Mouse (Mus musculus) brain, adult 2 months (tissue): Measurements from ENCODE around the gene Robo4.

Experiments used
- DNase-seq: peaks from one replicate; pipeline ENCODE4 v3.0.0; 2011; ENCODE audit warnings: low read depth, low spot score

Gene Robo4

DNA sequence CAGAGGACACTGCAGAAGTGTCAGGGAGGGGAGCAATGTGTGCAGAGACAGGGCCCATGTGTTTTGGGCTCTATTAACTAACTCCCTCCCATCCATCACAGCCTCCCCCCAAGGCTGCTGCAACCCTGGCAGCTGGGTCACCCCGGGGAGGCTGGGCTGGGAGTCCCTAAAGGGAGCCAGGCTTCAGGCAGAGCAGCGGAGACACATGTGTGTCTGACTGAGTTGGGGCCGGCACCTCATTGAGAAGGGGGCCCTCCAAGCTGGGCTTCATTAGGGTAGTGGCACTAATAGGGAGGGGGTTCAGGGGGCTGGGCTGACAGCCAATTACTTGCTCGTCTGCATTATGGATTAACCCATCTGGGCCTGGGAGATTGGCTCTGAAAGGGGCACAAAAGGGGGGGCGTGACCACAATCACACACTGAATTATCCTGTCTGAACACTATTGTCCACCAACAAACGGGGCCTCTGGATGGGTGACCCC lies 52.4 kb downstream of the Robo4 start:
- DNase-seq = no peak

DNA sequence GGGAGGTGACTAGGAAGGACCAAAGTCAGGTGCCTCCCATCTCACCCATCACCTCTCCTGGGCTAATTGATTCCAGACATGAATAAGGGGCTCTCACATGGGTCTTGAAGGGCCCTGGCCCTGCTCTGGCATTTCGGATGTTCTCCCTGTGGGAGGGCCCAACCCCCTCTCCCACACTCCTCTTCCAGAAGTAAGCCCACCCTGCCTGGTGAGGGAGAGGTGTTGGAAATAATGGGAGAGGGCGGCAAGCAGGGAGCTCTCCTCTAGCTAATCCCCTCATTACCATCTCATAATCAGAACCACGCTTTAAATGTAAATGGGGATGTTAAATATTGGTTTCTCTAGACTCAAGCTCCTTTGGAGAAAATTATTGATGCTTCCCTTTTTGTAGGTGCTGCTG lies 53.3 kb downstream of the Robo4 start:
- no peak for DNase-seq

DNA sequence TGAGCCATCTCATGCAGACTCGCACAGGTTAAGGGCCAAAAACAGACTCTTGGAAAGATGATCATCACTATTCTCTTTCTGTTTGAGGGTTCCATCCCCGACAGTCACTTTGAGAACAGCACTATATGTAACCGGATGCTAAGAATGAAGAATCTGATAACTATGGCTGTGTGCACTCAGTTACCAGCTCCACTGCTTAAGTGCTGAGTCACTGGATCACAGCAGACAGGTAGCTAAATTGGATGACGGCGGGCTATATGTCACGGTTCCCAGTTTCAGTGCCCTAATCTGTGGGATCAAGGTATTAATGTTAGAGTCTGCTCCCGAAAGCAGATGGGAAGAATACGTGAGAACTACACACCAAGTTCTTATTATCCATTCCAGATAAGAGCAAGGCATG lies 54.2 kb downstream of the Robo4 start:
- no peak for DNase-seq

DNA sequence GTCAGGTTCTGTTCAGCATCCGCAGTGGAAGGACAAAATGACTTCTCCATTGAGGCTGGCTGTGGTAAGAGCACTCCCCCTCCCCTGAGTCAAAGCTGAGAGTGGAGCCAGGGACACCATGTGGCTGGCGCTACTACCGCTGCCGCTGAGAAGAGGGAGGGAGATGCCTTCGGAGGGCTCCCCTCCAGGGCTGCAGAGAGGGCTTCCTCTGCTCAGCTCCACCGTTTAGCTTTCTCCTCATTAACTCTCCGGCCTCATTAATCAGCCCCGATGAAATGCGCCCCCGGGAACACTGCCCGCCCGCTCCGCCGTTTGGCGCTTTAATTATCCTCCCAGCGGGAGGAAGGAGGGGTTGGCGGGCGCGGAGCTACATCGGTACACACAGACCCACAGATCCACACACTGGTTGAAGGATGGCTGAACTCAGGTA lies 54.8 kb downstream of the Robo4 start:
- peak; percentile 81 for DNase-seq

DNA sequence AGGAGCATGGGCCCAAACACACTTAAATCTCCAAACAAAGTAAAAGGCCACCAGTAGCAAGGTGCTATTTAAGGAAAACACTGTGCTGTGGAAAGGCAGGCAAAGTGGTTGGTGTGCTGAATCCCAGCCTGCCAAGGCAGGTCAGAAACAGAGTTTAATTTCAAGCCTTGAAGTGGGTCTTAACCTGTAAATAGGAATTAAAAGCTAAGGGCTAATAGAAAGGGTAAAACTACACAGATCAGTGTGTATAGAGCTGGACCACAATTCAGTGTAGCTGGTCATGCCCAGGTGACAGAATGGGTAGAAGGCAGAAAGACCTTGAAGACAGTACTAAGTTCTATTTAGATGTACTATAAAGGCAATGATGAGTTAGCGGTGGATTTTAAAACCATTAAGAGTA lies 55.5 kb downstream of the Robo4 start:
- no peak for DNase-seq

DNA sequence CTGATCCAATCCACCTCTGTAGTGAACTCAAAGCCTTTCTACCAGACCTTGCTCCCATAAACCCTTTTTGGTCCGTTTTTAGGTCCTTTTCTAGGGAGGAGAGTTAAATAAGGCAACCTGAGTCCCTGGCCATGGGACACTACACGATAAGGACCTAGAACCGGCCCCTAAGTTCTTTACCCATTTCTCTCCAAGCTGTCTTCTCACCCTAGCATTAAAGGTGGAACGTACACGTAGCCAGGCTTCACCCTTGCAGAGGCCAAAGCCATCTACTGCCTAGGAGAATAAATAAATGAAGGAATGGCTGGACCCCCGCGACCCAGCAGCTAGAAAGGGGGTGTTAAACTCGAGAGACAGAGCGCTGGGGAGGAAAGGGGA lies 58.0 kb downstream of the Robo4 start:
- no peak for DNase-seq

DNA sequence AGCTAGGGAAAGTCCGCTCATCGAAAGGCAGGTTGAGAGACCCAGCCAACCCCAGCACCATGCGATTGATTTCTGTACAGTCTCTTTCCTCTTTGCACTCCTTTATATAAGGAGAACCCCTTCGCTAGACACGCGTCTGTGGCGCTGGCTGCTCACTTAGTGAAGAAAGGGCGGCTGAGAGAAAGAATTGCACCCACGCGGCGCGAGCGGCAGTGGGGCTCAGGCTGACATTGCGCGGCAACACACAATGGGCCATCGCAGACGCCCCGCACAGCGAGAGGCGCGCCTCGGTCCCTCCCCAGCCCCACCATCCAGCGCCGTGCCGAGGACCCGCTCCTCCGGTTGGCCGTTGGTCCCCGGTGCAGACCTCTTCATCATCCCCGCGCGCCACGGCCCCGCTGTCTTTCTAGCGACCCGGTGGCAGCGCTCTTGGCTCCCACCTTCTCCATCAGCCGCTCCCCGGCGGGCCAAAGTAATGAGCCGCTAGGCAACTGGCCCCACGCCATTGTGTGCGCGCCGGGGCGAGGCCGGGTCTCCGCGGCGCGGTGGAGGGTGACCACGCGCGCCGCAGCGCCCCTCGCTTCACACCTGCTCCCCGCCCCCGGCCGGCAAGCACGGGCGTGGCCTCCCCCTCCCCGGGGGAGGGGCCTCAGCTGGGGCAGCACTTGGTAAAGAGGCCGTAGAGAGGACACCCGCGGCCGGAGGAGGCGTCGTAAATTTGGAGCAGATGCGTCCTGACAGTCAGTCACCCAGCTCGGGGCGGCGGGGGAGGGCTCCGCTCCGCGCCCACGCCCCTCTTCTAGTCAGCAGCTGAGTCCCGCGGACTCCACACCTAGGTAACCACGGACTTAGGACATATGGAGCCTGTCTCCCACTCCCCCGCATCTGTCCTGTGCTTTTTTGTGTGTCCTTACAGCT lies 58.6 kb downstream of the Robo4 start:
- peak; percentile 76 for DNase-seq

DNA sequence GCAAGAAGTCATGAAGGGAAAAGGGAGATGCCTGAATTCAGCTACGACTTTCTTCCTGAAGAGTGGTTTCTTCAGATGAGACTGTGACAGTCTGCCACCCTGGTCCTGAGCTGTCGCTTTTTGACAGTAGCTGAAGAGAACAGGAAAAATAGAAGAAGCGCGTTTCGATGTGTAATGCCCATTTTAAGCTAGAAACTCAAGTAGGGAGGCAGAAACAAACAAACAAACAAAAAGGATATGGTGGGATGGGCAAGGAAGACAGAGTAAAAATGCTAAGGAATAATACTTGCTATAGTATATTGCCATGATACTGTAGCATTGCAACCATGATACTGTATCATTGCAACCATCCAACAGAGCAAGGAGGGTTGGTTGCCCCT lies 59.3 kb downstream of the Robo4 start:
- DNase-seq = no peak

DNA sequence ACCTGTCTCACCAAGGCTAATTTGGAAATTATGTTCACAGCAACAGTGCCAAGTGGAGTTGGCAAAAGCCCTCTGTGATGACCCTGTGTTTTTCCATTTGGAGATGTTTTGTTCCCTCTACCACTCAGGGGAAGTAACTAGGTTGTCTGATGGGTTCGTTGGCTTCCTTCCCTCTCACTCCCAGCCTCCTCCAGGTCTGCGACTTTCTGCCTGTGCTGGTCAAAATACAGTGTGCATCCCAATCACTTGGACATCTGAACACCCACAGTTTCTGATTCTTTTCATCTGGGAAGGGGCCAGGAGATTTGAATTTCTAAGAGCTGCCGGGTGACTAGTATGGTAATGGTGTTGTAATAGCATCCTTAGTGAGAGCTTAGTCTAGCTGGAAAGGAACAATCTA lies 59.9 kb downstream of the Robo4 start:
- DNase-seq = no peak

DNA sequence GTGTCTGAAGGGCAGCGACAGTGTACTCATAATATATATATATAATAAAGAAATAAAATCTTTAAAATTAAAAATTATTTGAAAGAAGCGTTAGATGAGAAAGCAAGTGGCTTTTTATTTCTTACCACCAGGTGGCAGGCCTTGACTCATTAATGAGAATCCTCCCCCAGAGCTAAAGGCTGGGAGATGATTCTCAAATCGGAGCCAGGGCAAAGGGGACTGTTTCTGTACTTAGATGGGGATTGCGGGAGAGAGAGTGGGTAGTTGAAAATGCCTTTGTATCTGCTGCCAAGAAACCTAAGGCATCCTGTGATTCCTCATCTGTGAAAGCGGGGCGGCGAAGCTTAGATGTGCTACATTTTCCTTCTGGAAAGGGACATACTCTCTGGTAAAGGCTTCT lies 61.1 kb downstream of the Robo4 start:
- DNase-seq = peak; percentile 85
